Mouse (Mus musculus) heart, adult 2 months (tissue): Measurements from ENCODE around the gene Krt42.

Source experiments
- CTCF ChIP-seq: fragments of 200-600 bp; IDR thresholded peaks from 2 replicates; pipeline ENCODE4 v1.8.1; 2022; ENCODE audit warnings: antibody characterized with exemption, mild to moderate bottlenecking, moderate library complexity
- POLR2A ChIP-seq: fragments of 200-500 bp; IDR thresholded peaks from 2 replicates; pipeline ENCODE4 v1.6.1; 2011; ENCODE audit warnings: mild to moderate bottlenecking, low read depth, low read length, control low read depth; ENCODE audit not compliant: insufficient read depth

DNA sequence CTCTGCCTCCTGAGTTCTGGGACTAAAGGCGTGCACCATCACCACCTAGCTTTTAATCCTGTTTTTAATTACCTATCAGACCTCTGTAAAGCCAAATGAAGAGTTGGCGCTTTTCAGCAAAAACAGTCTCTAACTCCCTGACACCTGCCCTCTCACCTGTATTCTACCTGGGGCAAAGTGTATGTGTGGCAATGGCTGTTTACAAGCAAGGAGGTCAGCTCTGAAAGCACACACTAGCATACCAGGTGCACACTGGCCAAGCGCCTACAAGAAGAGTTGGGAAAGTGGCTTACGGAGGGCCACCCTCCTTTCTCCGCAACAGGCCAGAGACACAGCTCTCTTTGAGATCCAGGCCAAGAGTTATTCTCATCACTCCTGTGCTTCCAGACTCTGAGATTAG, 45.8 kb upstream of the Krt42 start:
- TF ChIP-seq CTCF = no peak
- TF ChIP-seq POLR2A = no peak
